Mouse (Mus musculus): ENCODE results near the gene Olfr1412.

The Olfr1412 gene

GRCm38 (mm10) chr1:92638181-92638580 is 52.6 kb downstream of the Olfr1412 start:
- DNase-seq (ENCODE audit: low spot score) = peak; percentile 37

DNA sequence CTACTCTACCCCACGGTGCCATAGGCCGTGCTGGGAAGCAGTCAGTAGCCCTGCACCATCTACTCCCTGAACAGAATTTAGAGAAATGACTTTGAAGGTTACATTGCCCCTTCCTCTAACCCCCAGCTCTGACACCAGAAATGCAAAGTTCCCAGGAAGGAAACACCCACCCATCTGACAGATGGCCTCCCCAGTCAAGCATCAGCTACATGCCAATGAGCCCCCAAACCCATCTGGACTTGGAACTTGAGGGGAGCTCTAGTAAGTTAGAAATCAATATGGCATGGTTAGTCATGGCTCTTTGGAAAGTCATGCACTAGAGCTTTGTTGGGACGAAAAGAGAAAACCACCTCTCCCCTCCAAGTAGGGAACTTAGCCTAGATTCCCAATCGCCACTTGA is 53.2 kb downstream of the Olfr1412 start:
- peak; percentile 25 for DNase-seq (ENCODE audit: low spot score)

DNA sequence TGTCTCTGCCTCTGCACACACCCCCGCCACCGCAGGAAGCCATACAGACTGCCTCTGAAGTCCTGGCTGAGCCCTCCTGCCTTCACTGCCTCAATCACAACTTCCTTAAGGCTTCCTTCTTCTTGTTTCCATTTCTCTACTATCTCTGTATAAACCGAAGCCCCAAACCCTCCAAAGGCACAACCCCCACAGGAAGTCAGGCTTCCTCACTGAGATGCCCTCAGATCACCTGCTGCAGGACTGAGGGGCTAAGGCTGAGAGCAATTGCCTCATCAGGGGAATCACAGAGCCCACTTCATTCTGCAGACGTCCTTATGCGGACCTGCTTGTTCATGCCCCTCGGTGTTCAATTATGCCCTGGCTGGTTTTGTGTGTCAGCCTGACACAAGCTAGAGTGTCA is 54.8 kb downstream of the Olfr1412 start:
- peak; percentile 36 for DNase-seq (ENCODE audit: low spot score)
